Mouse (Mus musculus): ENCODE data around the gene Rnd2. TPM values are rescaled to one million over a fixed set of nuclear protein-coding genes. Genes with fewer than 3 reads are reported as not detected.
"Not testable (repeated sequence)": the region's sequence is repeated elsewhere in the genome, so short reads cannot be mapped to it uniquely, and the experiment has no call there.

Gene Rnd2
- polyA plus RNA-seq, 1 experiment from 2014 or later = 80.5 TPM

DNA sequence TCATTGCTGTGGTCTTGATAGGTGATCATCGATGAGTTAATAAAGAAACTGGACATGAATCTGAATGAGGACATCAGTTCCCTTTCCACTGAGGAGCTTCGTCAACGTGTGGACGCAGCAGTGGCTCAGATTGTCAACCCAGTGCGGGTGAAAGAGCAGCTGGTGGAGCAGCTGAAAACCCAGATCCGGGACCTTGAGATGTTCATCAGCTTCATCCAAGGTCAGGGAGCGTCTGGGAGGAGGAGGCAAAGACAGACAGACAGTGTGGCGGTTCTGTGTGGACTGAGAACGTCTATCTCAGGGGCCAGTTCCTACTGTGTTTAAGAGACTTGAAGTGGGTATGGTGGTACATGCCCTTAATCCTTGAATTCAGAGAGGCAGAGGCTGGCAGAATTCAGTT, 33.5 kb upstream of the Rnd2 start:
- Histone ChIP-seq H3K4me1 (replicated peaks) (peaks cover 14% of the 10 kb centered on the region), H3K4me2 (no peak overlapping the region), H3K9ac (no peak overlapping the region), H3K4me3 (no peak overlapping the region), H3K36me3 (peaks cover 72% of the 10 kb centered on the region), H3K9me3 (no peaks in the 10 kb centered on the region), H3K27ac (replicated peaks) (no peak overlapping the region), H3K27me3 (no peaks in the 10 kb centered on the region)
- ATAC-seq (ENCODE audit: low read depth) = no peak
- WGBS = 94% methylated on average over 9 of the region's 9 CpGs

DNA sequence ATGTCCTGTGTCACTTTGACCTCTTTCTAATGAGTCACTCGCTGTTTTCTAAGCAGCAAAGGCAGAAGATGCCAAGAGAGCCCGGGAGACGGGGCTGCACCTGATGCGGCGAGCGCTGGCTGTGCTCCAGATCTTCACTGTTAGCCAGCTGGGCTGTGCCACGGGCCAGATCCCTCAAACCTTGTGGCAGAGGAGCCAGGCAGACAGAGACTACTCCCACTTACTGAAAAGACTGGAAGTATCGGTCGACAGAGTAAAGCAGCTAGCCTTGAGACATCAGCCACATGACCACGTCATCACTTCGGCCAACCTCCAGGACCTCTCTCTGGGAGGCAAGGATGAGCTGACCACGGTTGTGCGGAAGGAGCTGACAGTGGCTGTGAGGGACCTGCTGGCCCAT, 31.4 kb upstream of the Rnd2 start:
- H3K4me2 ChIP-seq = no peak overlapping the region
- H3K4me1 ChIP-seq (replicated peaks) = no peaks in the 10 kb centered on the region
- WGBS = 88% methylated on average over 13 of the region's 13 CpGs
- H3K27me3 ChIP-seq = no peaks in the 10 kb centered on the region
- H3K9me3 ChIP-seq = no peaks in the 10 kb centered on the region
- ATAC-seq (ENCODE audit: low read depth) = no peak
- H3K36me3 ChIP-seq = peaks cover 72% of the 10 kb centered on the region
- no peak overlapping the region for H3K4me3 ChIP-seq
- H3K27ac ChIP-seq (replicated peaks) = no peak overlapping the region
- no peak overlapping the region for H3K9ac ChIP-seq

DNA sequence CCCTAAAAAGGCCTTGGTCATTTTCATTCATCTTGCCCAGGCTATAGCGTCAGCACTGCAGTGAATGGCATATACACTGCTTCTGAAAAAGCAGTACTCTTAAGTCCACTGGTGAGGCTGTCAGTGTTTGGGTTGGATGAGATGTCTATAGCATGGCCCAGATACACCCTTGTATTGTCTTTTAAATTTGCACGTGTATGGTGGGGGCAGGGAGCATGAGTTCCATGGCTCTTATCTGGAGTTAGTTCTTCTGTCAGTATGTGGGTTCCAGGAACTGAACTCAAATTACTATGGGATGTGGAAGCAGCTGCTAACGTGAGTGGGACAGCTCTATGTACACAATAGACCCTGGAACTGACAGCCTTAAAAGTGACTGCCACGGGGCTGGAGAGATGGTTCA, 29.0 kb upstream of the Rnd2 start:
- peaks cover 51% of the 10 kb centered on the region for H3K36me3 ChIP-seq
- H3K9me3 ChIP-seq = no peaks in the 10 kb centered on the region
- H3K9ac ChIP-seq = no peak overlapping the region
- no peaks in the 10 kb centered on the region for H3K4me1 ChIP-seq (replicated peaks)
- H3K4me3 ChIP-seq = no peak overlapping the region
- no peak overlapping the region for H3K27ac ChIP-seq (replicated peaks)
- WGBS = 83% methylated on average over 4 of the region's 4 CpGs
- no peak overlapping the region for H3K4me2 ChIP-seq
- H3K27me3 ChIP-seq = no peaks in the 10 kb centered on the region
- ATAC-seq (ENCODE audit: low read depth) = no peak

- WGBS = 34% methylated on average over 4 of the region's 4 CpGs
- Histone ChIP-seq H3K36me3 (peaks cover 40% of the 10 kb centered on the region), H3K9me3 (no peaks in the 10 kb centered on the region), H3K4me1 (replicated peaks) (no peaks in the 10 kb centered on the region), H3K4me2 (no peak overlapping the region), H3K27me3 (no peaks in the 10 kb centered on the region), H3K4me3 (no peak overlapping the region), H3K27ac (replicated peaks) (no peak overlapping the region), H3K9ac (no peak overlapping the region)
- ATAC-seq (ENCODE audit: low read depth) = no peak
These were observed 27.9 kb upstream of the Rnd2 start for GRCm38 (mm10) chr11:101436916-101437315.

GRCm38 (mm10) chr11:101438006-101438405, 26.8 kb upstream of the Rnd2 start:
- not testable (repeated sequence) for ATAC-seq (ENCODE audit: low read depth); H3K4me2 ChIP-seq; H3K9me3 ChIP-seq; H3K4me1 ChIP-seq (replicated peaks); H3K27ac ChIP-seq (replicated peaks); H3K27me3 ChIP-seq; H3K4me3 ChIP-seq; H3K9ac ChIP-seq
- H3K36me3 ChIP-seq = peaks cover 30% of the 10 kb centered on the region
- WGBS = 58% methylated on average over 3 of the region's 3 CpGs

- H3K9ac ChIP-seq; ATAC-seq (ENCODE audit: low read depth); H3K27ac ChIP-seq (replicated peaks); H3K9me3 ChIP-seq; H3K27me3 ChIP-seq: not testable (repeated sequence)
- Histone ChIP-seq H3K4me2 (peak overlapping the region; percentile 45), H3K36me3 (peaks cover 29% of the 10 kb centered on the region), H3K4me1 (replicated peaks) (peaks cover 22% of the 10 kb centered on the region), H3K4me3 (peak overlapping the region; percentile 84)
- 40% methylated on average over 15 of the region's 15 CpGs for WGBS
These were observed 23.2 kb upstream of the Rnd2 start for GRCm38 (mm10) chr11:101441450-101442126.

GRCm38 (mm10) chr11:101442127-101442693, 22.6 kb upstream of the Rnd2 start, which contains the start of gene Rpl27:
Gene Rpl27, plus strand, starts transcription at chr11:101442298.
- WGBS = under 1% methylated on average over 42 of the region's 42 CpGs
- H3K27me3 ChIP-seq = no peaks in the 10 kb centered on the region
- peak; percentile 99 for ATAC-seq (ENCODE audit: low read depth)
- peak within 1 kb of the TSS; percentile 93 for H3K27ac ChIP-seq (replicated peaks)
- peak within 1 kb of the TSS; percentile 84 for H3K4me3 ChIP-seq
- peak within 1 kb of the TSS; percentile 90 for H3K4me2 ChIP-seq
- peaks cover 33% of the 10 kb centered on the region for H3K36me3 ChIP-seq
- no peaks in the 10 kb centered on the region for H3K9me3 ChIP-seq
- H3K4me1 ChIP-seq (replicated peaks) = peaks cover 22% of the 10 kb centered on the region
- peak within 1 kb of the TSS; percentile 95 for H3K9ac ChIP-seq

DNA sequence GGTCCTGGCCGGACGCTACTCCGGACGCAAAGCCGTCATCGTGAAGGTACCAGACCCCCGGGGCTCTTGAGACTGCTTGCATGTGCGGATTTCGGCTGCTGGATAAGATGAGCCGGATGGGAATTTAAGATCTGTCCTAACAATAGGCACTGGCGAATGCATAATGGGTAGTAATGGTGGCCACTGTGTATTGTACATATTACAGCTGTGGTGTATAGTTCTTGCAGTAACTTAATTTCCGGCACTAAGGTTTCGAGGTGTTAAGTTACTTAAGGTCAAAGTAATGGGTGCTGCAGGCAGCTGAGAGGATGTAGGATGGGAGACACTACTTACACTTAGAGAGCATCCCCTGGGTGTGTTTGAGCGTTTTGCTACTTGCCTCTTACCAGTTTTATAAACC, 22.0 kb upstream of the Rnd2 start:
- Histone ChIP-seq H3K4me2 (peak overlapping the region; percentile 90), H3K36me3 (peaks cover 33% of the 10 kb centered on the region), H3K27me3 (no peaks in the 10 kb centered on the region), H3K9me3 (no peaks in the 10 kb centered on the region), H3K4me3 (peak overlapping the region; percentile 84), H3K27ac (replicated peaks) (peak overlapping the region; percentile 93), H3K9ac (peak overlapping the region; percentile 95), H3K4me1 (replicated peaks) (peaks cover 22% of the 10 kb centered on the region)
- ATAC-seq (ENCODE audit: low read depth) = peak; percentile 13
- 2% methylated on average over 14 of the region's 14 CpGs for WGBS

DNA sequence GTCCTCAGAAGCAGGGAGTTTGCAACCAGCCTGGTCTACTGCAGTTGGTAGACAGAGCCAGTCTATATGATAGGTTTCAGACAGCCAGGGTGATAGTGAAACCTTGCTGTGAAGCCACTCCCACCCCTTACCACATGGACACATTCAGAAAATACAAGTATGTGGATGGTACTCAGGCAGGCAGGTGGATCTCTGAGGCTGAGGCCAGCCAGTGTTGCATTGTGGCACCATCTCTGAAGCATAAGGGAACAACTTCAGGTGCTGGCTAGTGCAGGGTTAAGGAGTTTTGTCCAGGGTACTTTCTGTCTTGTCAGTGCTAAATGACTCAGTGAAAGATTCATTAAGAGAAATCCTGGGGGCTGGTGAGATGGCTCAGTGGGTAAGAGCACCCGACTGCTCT, 18.5 kb upstream of the Rnd2 start:
- Histone ChIP-seq H3K9me3 (no peaks in the 10 kb centered on the region), H3K4me2 (no peak overlapping the region), H3K9ac (no peak overlapping the region), H3K36me3 (peaks cover 33% of the 10 kb centered on the region), H3K27me3 (no peaks in the 10 kb centered on the region), H3K4me3 (no peak overlapping the region), H3K4me1 (replicated peaks) (peaks cover 22% of the 10 kb centered on the region), H3K27ac (replicated peaks) (no peak overlapping the region)
- WGBS = 79% methylated on average over 1 of the region's 1 CpGs
- ATAC-seq (ENCODE audit: low read depth) = no peak

GRCm38 (mm10) chr11:101446860-101447259, 17.9 kb upstream of the Rnd2 start:
- H3K4me2 ChIP-seq; H3K27ac ChIP-seq (replicated peaks); ATAC-seq (ENCODE audit: low read depth); H3K4me3 ChIP-seq; H3K27me3 ChIP-seq; H3K9me3 ChIP-seq; H3K9ac ChIP-seq: not testable (repeated sequence)
- H3K36me3 ChIP-seq = peaks cover 33% of the 10 kb centered on the region
- 89% methylated on average over 7 of the region's 8 CpGs for WGBS
- H3K4me1 ChIP-seq (replicated peaks) = peaks cover 22% of the 10 kb centered on the region

DNA sequence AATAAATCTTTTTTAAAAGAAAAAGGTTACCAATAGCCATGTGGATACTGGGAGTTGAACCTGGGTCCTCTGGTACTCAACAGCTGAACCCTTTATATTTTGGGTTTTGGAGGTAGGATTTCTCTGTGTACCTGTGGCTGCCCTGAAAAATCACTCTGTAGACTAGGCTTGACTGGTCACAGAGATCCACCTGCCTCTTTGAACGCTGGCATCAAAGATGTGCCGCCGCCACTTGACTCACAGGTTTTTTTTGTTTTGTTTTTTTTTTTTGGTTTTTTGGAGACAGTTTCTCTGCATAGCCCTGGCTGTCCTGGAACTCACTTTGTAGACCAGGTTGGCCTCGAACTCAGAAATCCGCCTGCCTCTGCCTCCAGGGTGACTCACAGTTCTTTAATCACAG, 17.0 kb upstream of the Rnd2 start:
- no peak for ATAC-seq (ENCODE audit: low read depth)
- 89% methylated on average over 5 of the region's 5 CpGs for WGBS
- no peak overlapping the region for H3K4me2 ChIP-seq
- H3K9me3 ChIP-seq = no peaks in the 10 kb centered on the region
- H3K27me3 ChIP-seq = no peaks in the 10 kb centered on the region
- H3K27ac ChIP-seq (replicated peaks) = no peak overlapping the region
- peaks cover 22% of the 10 kb centered on the region for H3K4me1 ChIP-seq (replicated peaks)
- no peak overlapping the region for H3K9ac ChIP-seq
- peaks cover 33% of the 10 kb centered on the region for H3K36me3 ChIP-seq
- no peak overlapping the region for H3K4me3 ChIP-seq

- Histone ChIP-seq H3K4me1 (replicated peaks) (peaks cover 18% of the 10 kb centered on the region), H3K36me3 (peaks cover 32% of the 10 kb centered on the region), H3K4me3 (peak within 1 kb of the TSS; percentile 8), H3K9ac (no peak within 1 kb of the TSS), H3K27ac (replicated peaks) (no peak within 1 kb of the TSS), H3K9me3 (no peaks in the 10 kb centered on the region), H3K27me3 (no peaks in the 10 kb centered on the region), H3K4me2 (peak within 1 kb of the TSS; percentile 13)
- no peak for ATAC-seq (ENCODE audit: low read depth)
- 39% methylated on average over 10 of the region's 10 CpGs for WGBS
These were observed 16.5 kb upstream of the Rnd2 start, which contains the start of gene Ifi35 for GRCm38 (mm10) chr11:101448274-101448746. Gene Ifi35, plus strand, starts transcription at chr11:101448407.
